Mouse (Mus musculus): ENCODE data around the gene Actb. TPM values are rescaled to one million over a fixed set of nuclear protein-coding genes. Genes with fewer than 3 reads are reported as not detected.

Gene Actb
- total and polyA plus RNA-seq, 3 experiments, result 1,403 to 4,417 (median 3,042) TPM

DNA sequence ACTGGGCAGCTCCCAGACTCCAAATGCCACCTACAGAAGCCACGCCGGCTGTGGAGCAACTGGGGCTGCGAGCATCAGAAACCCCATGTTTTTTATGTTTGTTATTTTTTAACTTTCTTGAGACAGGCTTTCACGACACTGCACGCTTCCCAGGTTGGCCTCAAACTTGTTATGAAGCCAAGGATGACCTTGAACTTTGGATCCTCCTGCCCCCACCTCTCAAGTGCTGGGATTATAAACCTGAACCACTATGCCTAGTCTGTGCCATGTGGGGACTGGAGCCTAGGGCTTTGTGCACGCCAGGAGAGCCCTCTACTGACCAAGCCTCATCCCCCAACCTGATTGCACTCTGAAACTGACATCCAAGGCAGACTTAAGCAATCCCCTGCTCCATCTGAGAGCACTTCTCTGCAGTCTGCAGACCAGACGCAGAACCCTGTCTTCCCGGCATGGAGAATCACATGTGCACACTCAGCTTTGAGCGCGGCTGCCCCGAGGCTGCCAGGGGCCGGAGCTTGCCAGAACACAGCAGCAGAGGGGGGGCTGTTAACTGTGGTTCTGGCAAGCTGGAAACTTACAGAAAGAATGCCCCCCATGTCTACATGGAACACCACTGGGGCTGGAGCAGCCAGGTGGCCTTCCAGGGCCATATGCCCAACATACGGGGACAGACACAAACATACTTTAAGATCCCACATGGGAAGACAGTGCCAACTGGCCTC lies 31.6 kb downstream of the Actb start:
- Histone ChIP-seq H3K27ac (ENCODE audit: control insufficient read depth, low read depth, low read length) (no peak overlapping the region), H3K27me3 (ENCODE audit: control insufficient read depth in 1 of 2, insufficient read depth in 2 of 2, low read length in 2 of 2) (no peaks in the 10 kb centered on the region), H3K4me1 (ENCODE audit: control insufficient read depth in 1 of 2, insufficient read depth in 2 of 2, low read length in 2 of 2) (no peaks in the 10 kb centered on the region), H3K9ac (ENCODE audit: control insufficient read depth, low read depth, low read length, poor library complexity, severe bottlenecking) (no peak overlapping the region), H3K79me2 (ENCODE audit: control insufficient read depth, insufficient read depth, low read length, poor library complexity) (no peaks in the 10 kb centered on the region), H3K9me3 (replicated peaks; ENCODE audit: insufficient read depth, low read length) (no peaks in the 10 kb centered on the region), H3K4me3 (ENCODE audit: control insufficient read depth in 1 of 2, insufficient read depth in 1 of 2, low read depth in 2 of 2, low read length in 2 of 2) (no peak overlapping the region), H3K36me3 (ENCODE audit: control insufficient read depth in 1 of 2, insufficient read depth in 2 of 2, low read length in 2 of 2) (no peaks in the 10 kb centered on the region; a peak in 1 of 4 replicates)
- DNase-seq (ENCODE audit: low read depth, low spot score), result no peak
- TF ChIP-seq JUND (IDR thresholded peaks at IDR 0.05; ENCODE audit: low read depth, low read length) (no peak), ZMIZ1 (IDR thresholded peaks at IDR 0.05; ENCODE audit: low read depth, low read length) (no peak), RCOR1 (IDR thresholded peaks at IDR 0.05; ENCODE audit: low read depth, low read length) (no peak), MAZ (IDR thresholded peaks at IDR 0.05; ENCODE audit: low read depth, low read length) (no peak), NRF1 (IDR thresholded peaks at IDR 0.05; ENCODE audit: insufficient read depth, low read depth, low read length, poor library complexity, severe bottlenecking) (no peak), POLR2A (IDR thresholded peaks at IDR 0.05; ENCODE audit: control insufficient read depth in 1 of 2, insufficient read depth in 1 of 2, low read depth in 1 of 2, low read length in 2 of 2, poor library complexity in 1 of 2) (no peak), NELFE (IDR thresholded peaks at IDR 0.05; ENCODE audit: low read depth, low read length) (no peak), GATA1 (IDR thresholded peaks at IDR 0.05; ENCODE audit: low read depth, low read length) (no peak), GABPA (IDR thresholded peaks at IDR 0.05; ENCODE audit: low read depth, low read length) (no peak), USF2 (IDR thresholded peaks at IDR 0.05; ENCODE audit: borderline replicate concordance in 1 of 2, insufficient read depth in 1 of 2, low read depth in 1 of 2, low read length in 2 of 2) (no peak), MAFK (IDR thresholded peaks at IDR 0.05; ENCODE audit: borderline replicate concordance, low read depth, low read length) (no peak), POLR2AphosphoS5 (IDR thresholded peaks at IDR 0.05; ENCODE audit: borderline replicate concordance, low read depth, low read length) (no peak), E2F4 (IDR thresholded peaks at IDR 0.05; ENCODE audit: borderline replicate concordance, low read depth, low read length) (no peak)

- Histone ChIP-seq H3K79me2 (ENCODE audit: control insufficient read depth, insufficient read depth, low read length, poor library complexity) (no peaks in the 10 kb centered on the region), H3K4me3 (ENCODE audit: control insufficient read depth in 1 of 2, insufficient read depth in 1 of 2, low read depth in 2 of 2, low read length in 2 of 2) (no peak overlapping the region), H3K36me3 (ENCODE audit: control insufficient read depth in 1 of 2, insufficient read depth in 2 of 2, low read length in 2 of 2) (no peaks in the 10 kb centered on the region; a peak in 1 of 4 replicates), H3K9ac (ENCODE audit: control insufficient read depth, low read depth, low read length, poor library complexity, severe bottlenecking) (no peak overlapping the region), H3K27ac (ENCODE audit: control insufficient read depth, low read depth, low read length) (no peak overlapping the region), H3K9me3 (replicated peaks; ENCODE audit: insufficient read depth, low read length) (no peaks in the 10 kb centered on the region), H3K27me3 (ENCODE audit: control insufficient read depth in 1 of 2, insufficient read depth in 2 of 2, low read length in 2 of 2) (no peaks in the 10 kb centered on the region), H3K4me1 (ENCODE audit: control insufficient read depth in 1 of 2, insufficient read depth in 2 of 2, low read length in 2 of 2) (no peaks in the 10 kb centered on the region)
- no peak for DNase-seq (ENCODE audit: low read depth, low spot score)
- TF ChIP-seq ZNF384 (IDR thresholded peaks at IDR 0.05; ENCODE audit: low read depth, low read length) (no peak), TBP (IDR thresholded peaks at IDR 0.05; ENCODE audit: low read depth, low read length) (no peak), E2F4 (IDR thresholded peaks at IDR 0.05; ENCODE audit: borderline replicate concordance, low read depth, low read length) (no peak), ELF1 (IDR thresholded peaks at IDR 0.05; ENCODE audit: low read depth, low read length) (no peak), NELFE (IDR thresholded peaks at IDR 0.05; ENCODE audit: low read depth, low read length) (no peak), MYC (IDR thresholded peaks at IDR 0.05; ENCODE audit: low read depth, low read length) (no peak), CTCF (IDR thresholded peaks at IDR 0.05 in 2 of 3, conservative IDR thresholded peaks at IDR 0.05 in 1 of 3; ENCODE audit: control insufficient read depth in 1 of 3, insufficient read depth in 1 of 3, low read depth in 2 of 3, low read length in 3 of 3, poor library complexity in 1 of 3, severe bottlenecking in 1 of 3) (peak in 2 of 3 experiments; percentile 6 to 42; a peak in 2 of 6 replicates)
Measured at GRCm38 (mm10) chr5:142873718-142874117, 32.8 kb downstream of the Actb start.

All from MEL (cell line).